Mouse (Mus musculus) embryonic facial prominence, embryonic 13.5 days (tissue): ENCODE measurements around the gene Ndufaf8. TPM values are rescaled to one million over a fixed set of nuclear protein-coding genes. Genes with fewer than 3 reads are reported as not detected.
A peak's percentile ranks its signal among the peaks of the same experiment; 100 is the strongest.

Experiments
- ATAC-seq: fragments of 200-750 bp; cut with Nextera tagmentation; 2 replicates; pipeline ENCODE4 v1.8.0; 2017; ENCODE audit warnings: low read depth; ENCODE audit not compliant: insufficient number of reproducible peaks, insufficient read depth, low FRiP score, low TSS enrichment
- H3K27ac ChIP-seq: fragments of 300-500 bp; sonication (generic); 2 replicates; pipeline ENCODE4 v1.5.1; 2015; ENCODE audit warnings: moderate library complexity, mild to moderate bottlenecking, inconsistent platforms
- H3K27me3 ChIP-seq: fragments of 300-500 bp; sonication (generic); 2 replicates; pipeline ENCODE4 v1.6.1; 2015; ENCODE audit warnings: mild to moderate bottlenecking, inconsistent platforms
- H3K36me3 ChIP-seq: fragments of 300-500 bp; sonication (generic); 2 replicates; pipeline ENCODE4 v1.6.1; 2015; ENCODE audit warnings: mild to moderate bottlenecking, inconsistent platforms
- H3K4me1 ChIP-seq: fragments of 300-500 bp; sonication (generic); 2 replicates; pipeline ENCODE4 v1.6.1; 2015; ENCODE audit warnings: inconsistent platforms
- H3K4me2 ChIP-seq: fragments of 300-500 bp; sonication (generic); 2 replicates; pipeline ENCODE4 v1.6.1; 2015; ENCODE audit warnings: moderate library complexity, mild to moderate bottlenecking, inconsistent platforms
- H3K4me3 ChIP-seq: fragments of 300-500 bp; sonication (generic); 2 replicates; pipeline ENCODE4 v1.5.1; 2015; ENCODE audit warnings: mild to moderate bottlenecking, inconsistent platforms
- H3K9ac ChIP-seq: fragments of 300-500 bp; sonication (generic); 2 replicates; pipeline ENCODE4 v1.6.1; 2015; ENCODE audit warnings: mild to moderate bottlenecking, inconsistent platforms
- H3K9me3 ChIP-seq: fragments of 300-500 bp; sonication (generic); 2 replicates; pipeline ENCODE4 v1.6.1; 2016; ENCODE audit warnings: inconsistent platforms
- WGBS: fragments of 180-500 bp; shearing (Covaris S2); methylation state at CpG from one replicate; pipeline ENCODE4 v1.1.7; 2015; ENCODE audit warnings: mixed read lengths; 5-methylcytosine and 5-hydroxymethylcytosine counted together
- polyA plus RNA-seq: library from polyadenylated mRNA; unstranded; fragments of >200 nt; fragmentation: Nextera tagmentation; extraction: Ambion mirVana; gene quantifications from 2 replicates; pipeline ENCODE4 v1.2.1, GENCODE M21; 2015

The Ndufaf8 gene
- polyA plus RNA-seq, 1 experiment from 2014 or later = 79.2 TPM

GRCm38 (mm10) chr11:120090661-120091060, 8.1 kb upstream of the Ndufaf8 start:
- no peaks in the 10 kb centered on the region for H3K27me3 ChIP-seq
- no peak for ATAC-seq
- H3K9ac ChIP-seq = no peak overlapping the region
- WGBS = 91% methylated on average over 4 of the region's 4 CpGs
- H3K27ac ChIP-seq = no peak overlapping the region
- peaks cover 55% of the 10 kb centered on the region for H3K36me3 ChIP-seq
- H3K4me3 ChIP-seq = no peak overlapping the region
- H3K9me3 ChIP-seq = no peaks in the 10 kb centered on the region
- peaks cover 5% of the 10 kb centered on the region for H3K4me1 ChIP-seq
- H3K4me2 ChIP-seq = no peak overlapping the region

- ATAC-seq = no peak
- peaks cover 8% of the 10 kb centered on the region for H3K4me1 ChIP-seq
- no peak overlapping the region for H3K4me2 ChIP-seq
- H3K27ac ChIP-seq = no peak overlapping the region
- H3K4me3 ChIP-seq = no peak overlapping the region
- peaks cover 64% of the 10 kb centered on the region for H3K36me3 ChIP-seq
- H3K9ac ChIP-seq = no peak overlapping the region
- no peaks in the 10 kb centered on the region for H3K27me3 ChIP-seq
- WGBS = 73% methylated on average over 23 of the region's 23 CpGs
- no peaks in the 10 kb centered on the region for H3K9me3 ChIP-seq
These were observed 5.7 kb upstream of the Ndufaf8 start for GRCm38 (mm10) chr11:120092817-120093591.

- no peaks in the 10 kb centered on the region for H3K9me3 ChIP-seq
These were observed 2.3 kb downstream of the Ndufaf8 start for GRCm38 (mm10) chr11:120101036-120101435.

GRCm38 (mm10) chr11:120103431-120103997, 4.8 kb downstream of the Ndufaf8 start:
- Histone ChIP-seq H3K9ac (no peak overlapping the region), H3K4me1 (peaks cover 10% of the 10 kb centered on the region), H3K36me3 (peaks cover 55% of the 10 kb centered on the region), H3K4me2 (no peak overlapping the region), H3K4me3 (no peak overlapping the region), H3K9me3 (no peaks in the 10 kb centered on the region), H3K27me3 (no peaks in the 10 kb centered on the region), H3K27ac (no peak overlapping the region)
- WGBS = 94% methylated on average over 3 of the region's 3 CpGs
- no peak for ATAC-seq

More at GRCm38 (mm10) chr11:120101036-120101435, 2.3 kb downstream of the Ndufaf8 start:
- no peak for ATAC-seq
- peaks cover 43% of the 10 kb centered on the region for H3K36me3 ChIP-seq
- no peak overlapping the region for H3K4me2 ChIP-seq
- WGBS = 6% methylated on average over 3 of the region's 3 CpGs
- no peak overlapping the region for H3K9ac ChIP-seq
- no peak overlapping the region for H3K27ac ChIP-seq
- no peak overlapping the region for H3K4me3 ChIP-seq
- peaks cover 21% of the 10 kb centered on the region for H3K4me1 ChIP-seq
- H3K27me3 ChIP-seq = no peaks in the 10 kb centered on the region

- no peak overlapping the region for H3K9ac ChIP-seq
- H3K36me3 ChIP-seq = peaks cover 73% of the 10 kb centered on the region
- H3K9me3 ChIP-seq = no peaks in the 10 kb centered on the region
- no peak for ATAC-seq
- no peak overlapping the region for H3K27ac ChIP-seq
- H3K4me3 ChIP-seq = no peak overlapping the region
- no peaks in the 10 kb centered on the region for H3K4me1 ChIP-seq
- no peaks in the 10 kb centered on the region for H3K27me3 ChIP-seq
- no peak overlapping the region for H3K4me2 ChIP-seq
- WGBS = 73% methylated on average over 2 of the region's 2 CpGs
These were observed 8.3 kb downstream of the Ndufaf8 start for GRCm38 (mm10) chr11:120107026-120107425.

- Histone ChIP-seq H3K4me2 (no peak overlapping the region), H3K27me3 (no peaks in the 10 kb centered on the region), H3K27ac (no peak overlapping the region), H3K4me1 (peaks cover 7% of the 10 kb centered on the region), H3K36me3 (peaks cover 76% of the 10 kb centered on the region), H3K9me3 (no peaks in the 10 kb centered on the region), H3K4me3 (no peak overlapping the region), H3K9ac (no peak overlapping the region)
- 77% methylated on average over 9 of the region's 9 CpGs for WGBS
- no peak for ATAC-seq
These were observed 9.1 kb downstream of the Ndufaf8 start for GRCm38 (mm10) chr11:120107796-120108195.

- Histone ChIP-seq H3K9ac (no peak overlapping the region), H3K36me3 (peaks cover 68% of the 10 kb centered on the region), H3K9me3 (no peaks in the 10 kb centered on the region), H3K27ac (no peak overlapping the region), H3K27me3 (no peaks in the 10 kb centered on the region), H3K4me3 (no peak overlapping the region), H3K4me2 (no peak overlapping the region), H3K4me1 (peaks cover 14% of the 10 kb centered on the region)
- ATAC-seq = no peak
- WGBS = 77% methylated on average over 14 of the region's 14 CpGs
These were observed 11.0 kb downstream of the Ndufaf8 start for GRCm38 (mm10) chr11:120109558-120110210.

GRCm38 (mm10) chr11:120110554-120110953, 11.8 kb downstream of the Ndufaf8 start:
- no peak overlapping the region for H3K9ac ChIP-seq
- H3K4me2 ChIP-seq = no peak overlapping the region
- ATAC-seq = no peak
- H3K4me3 ChIP-seq = no peak overlapping the region
- peaks cover 67% of the 10 kb centered on the region for H3K36me3 ChIP-seq
- no peak overlapping the region for H3K27ac ChIP-seq
- H3K27me3 ChIP-seq = no peaks in the 10 kb centered on the region
- 70% methylated on average over 7 of the region's 7 CpGs for WGBS
- no peaks in the 10 kb centered on the region for H3K9me3 ChIP-seq
- peaks cover 22% of the 10 kb centered on the region for H3K4me1 ChIP-seq

GRCm38 (mm10) chr11:120111033-120111432, 12.3 kb downstream of the Ndufaf8 start:
- 6% methylated on average over 2 of the region's 2 CpGs for WGBS
- Histone ChIP-seq H3K4me3 (no peak overlapping the region), H3K36me3 (peaks cover 67% of the 10 kb centered on the region), H3K27me3 (no peaks in the 10 kb centered on the region), H3K4me1 (peaks cover 22% of the 10 kb centered on the region), H3K27ac (0 out of 2 replicates have a peak overlapping the region, but pooled peaks have one; percentile 24), H3K4me2 (no peak overlapping the region), H3K9ac (no peak overlapping the region), H3K9me3 (no peaks in the 10 kb centered on the region)
- no peak for ATAC-seq

GRCm38 (mm10) chr11:120112136-120112535, 13.4 kb downstream of the Ndufaf8 start:
- ATAC-seq = no peak
- Histone ChIP-seq H3K9me3 (no peaks in the 10 kb centered on the region), H3K4me1 (peaks cover 22% of the 10 kb centered on the region), H3K4me2 (no peak overlapping the region), H3K9ac (0 out of 2 replicates have a peak overlapping the region, but pooled peaks have one; percentile 41), H3K27ac (no peak overlapping the region), H3K36me3 (peaks cover 68% of the 10 kb centered on the region), H3K27me3 (no peaks in the 10 kb centered on the region), H3K4me3 (no peak overlapping the region)
- 81% methylated on average over 4 of the region's 4 CpGs for WGBS

GRCm38 (mm10) chr11:120114488-120115215, 15.9 kb downstream of the Ndufaf8 start:
- Histone ChIP-seq H3K27ac (peak overlapping the region; percentile 13; the same call in 1 of the 2 replicates), H3K36me3 (peaks cover 66% of the 10 kb centered on the region), H3K9ac (0 out of 2 replicates have a peak overlapping the region, but pooled peaks have one; percentile 16), H3K4me1 (peaks cover 22% of the 10 kb centered on the region), H3K27me3 (no peaks in the 10 kb centered on the region), H3K4me3 (no peak overlapping the region), H3K9me3 (no peaks in the 10 kb centered on the region), H3K4me2 (no peak overlapping the region)
- 67% methylated on average over 21 of the region's 21 CpGs for WGBS
- no peak for ATAC-seq
